ENCODE assay signal across 10 mouse cellular contexts in the genomic region with DNA sequence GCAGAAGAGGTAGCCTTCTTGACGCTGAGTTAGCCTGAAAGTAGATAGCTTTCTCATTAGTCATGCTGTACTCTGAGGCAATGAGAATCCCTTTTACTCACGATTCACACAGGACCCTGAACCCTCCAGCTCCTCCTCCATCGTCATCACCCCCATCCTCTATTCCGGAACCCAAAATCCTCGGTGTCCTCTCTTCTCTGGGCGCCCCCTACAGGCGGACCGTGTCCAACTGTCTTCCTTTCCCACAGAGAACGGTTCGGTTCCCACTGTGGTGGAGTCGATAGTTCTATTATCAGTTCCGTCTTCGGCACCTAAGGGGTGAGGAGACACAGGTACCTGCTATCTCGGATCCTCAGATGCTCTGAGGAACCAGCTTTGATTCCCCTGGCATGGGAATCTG.
DNase-seq lines count a peak whose midpoint lies in the region; ATAC-seq and TF ChIP-seq lines count a peak whose summit lies in the region.
"Had no signal": no experiment of that assay in that cellular context is flagged by ENCODE, and none has a peak within 500 bp of the region (broad histone marks: within the 10 kb centered on the region; RNA-seq: fewer than 3 reads in every experiment).

No protein-coding gene starts in this region.

- H3K9ac ChIP-seq in forebrain, embryonic 13.5 days: no peak overlapping the region
- H3K9ac ChIP-seq in midbrain, embryonic 16.5 days (ENCODE audit: low read depth, low read length): no peak overlapping the region
- H3K9ac ChIP-seq: forebrain, postnatal 0 days had no signal

- H3K27ac ChIP-seq in heart, embryonic 10.5 days: no peak overlapping the region
- no peak overlapping the region for H3K27ac ChIP-seq in spleen, adult 2 months (ENCODE audit: insufficient read depth, low read length)
- H3K27ac ChIP-seq in forebrain, embryonic 13.5 days: no peak overlapping the region
- H3K27ac ChIP-seq in midbrain, embryonic 16.5 days (ENCODE audit: low read length): no peak overlapping the region

- ATAC-seq in forebrain, embryonic 13.5 days: no peak
- ATAC-seq in midbrain, embryonic 16.5 days: no peak
- ATAC-seq: forebrain, postnatal 0 days had no signal

- no peaks in the 10 kb centered on the region for H3K36me3 ChIP-seq in heart, embryonic 10.5 days
- no peaks in the 10 kb centered on the region for H3K36me3 ChIP-seq in spleen, adult 2 months (ENCODE audit: control insufficient read depth, insufficient read depth, low read length)
- no peaks in the 10 kb centered on the region for H3K36me3 ChIP-seq in forebrain, embryonic 13.5 days (ENCODE audit: poor library complexity, severe bottlenecking)
- no peaks in the 10 kb centered on the region for H3K36me3 ChIP-seq in midbrain, embryonic 16.5 days (ENCODE audit: control insufficient read depth, insufficient read depth, low read length)

- no peaks in the 10 kb centered on the region for H3K27me3 ChIP-seq in heart, embryonic 10.5 days (ENCODE audit: insufficient read depth, poor library complexity, severe bottlenecking)
- no peaks in the 10 kb centered on the region; the same call in 1 of the 2 replicates for H3K27me3 ChIP-seq in spleen, adult 2 months (ENCODE audit: control insufficient read depth, insufficient read depth, low read length)
- no peaks in the 10 kb centered on the region for H3K27me3 ChIP-seq in forebrain, embryonic 13.5 days
- no peaks in the 10 kb centered on the region for H3K27me3 ChIP-seq in midbrain, embryonic 16.5 days (ENCODE audit: control insufficient read depth, insufficient read depth, low read depth, low read length)

- H3K4me1 ChIP-seq in heart, embryonic 10.5 days: peaks cover 5% of the 10 kb centered on the region; the same call in 1 of the 2 replicates
- H3K4me1 ChIP-seq in spleen, adult 2 months (ENCODE audit: control insufficient read depth, insufficient read depth, insufficient read length): no peaks in the 10 kb centered on the region
- no peaks in the 10 kb centered on the region for H3K4me1 ChIP-seq in forebrain, embryonic 13.5 days
- no peaks in the 10 kb centered on the region for H3K4me1 ChIP-seq in midbrain, embryonic 16.5 days (ENCODE audit: control insufficient read depth, insufficient read depth, low read length)

- DNase-seq in heart, embryonic 10.5 days (ENCODE audit: low spot score): peak; percentile 36
- no peak for DNase-seq in heart, postnatal 10 days
- peak; percentile 68 for DNase-seq in CD4-positive, CD25-positive, alpha-beta regulatory T cell, adult 2 months (ENCODE audit: low read depth, low spot score)
- peak; percentile 8 for DNase-seq in c-Kit-positive CD71-positive TER-119-negative erythroid progenitor cells, embryonic 14.5 days (ENCODE audit: low read depth)
- DNase-seq in spleen, adult 2 months (ENCODE audit: low read depth in 1 of 2, low spot score in 2 of 2): peak in 1 of 2 experiments; percentile 13
- no peak for DNase-seq in urinary bladder, postnatal 36 days (ENCODE audit: low spot score in 2 of 2)
- DNase-seq: forebrain, postnatal 0 days had no signal

- intact Hi-C loops in heart, postnatal 10 days (cut with DNase I): no loop called here

- 47% methylated on average over 14 of the region's 14 CpGs for WGBS in heart, embryonic 10.5 days
- WGBS in spleen, adult 2 months: 63% methylated on average over 14 of the region's 14 CpGs
- WGBS in forebrain, embryonic 13.5 days: 68% methylated on average over 14 of the region's 14 CpGs
- 67% methylated on average over 14 of the region's 14 CpGs for WGBS in midbrain, embryonic 16.5 days

- H3K9me3 ChIP-seq in heart, embryonic 10.5 days: no peaks in the 10 kb centered on the region
- H3K9me3 ChIP-seq in forebrain, embryonic 13.5 days (replicated peaks): no peaks in the 10 kb centered on the region
- H3K9me3 ChIP-seq in midbrain, embryonic 16.5 days (replicated peaks; ENCODE audit: control insufficient read depth, low read length, poor library complexity, severe bottlenecking): no peaks in the 10 kb centered on the region
- H3K9me3 ChIP-seq: megakaryocyte, embryonic 14.5 days had no signal

- no peak overlapping the region for H3K4me2 ChIP-seq in forebrain, embryonic 13.5 days
- no peak overlapping the region for H3K4me2 ChIP-seq in midbrain, embryonic 16.5 days (ENCODE audit: low read length)

- no peak overlapping the region for H3K4me3 ChIP-seq in heart, embryonic 10.5 days
- H3K4me3 ChIP-seq in spleen, adult 2 months (ENCODE audit: extremely low read depth, insufficient read depth, insufficient read length): no peak overlapping the region
- no peak overlapping the region for H3K4me3 ChIP-seq in forebrain, embryonic 13.5 days
- no peak overlapping the region for H3K4me3 ChIP-seq in midbrain, embryonic 16.5 days (ENCODE audit: low read depth, low read length)
- H3K4me3 ChIP-seq: megakaryocyte, embryonic 14.5 days had no signal

- no peak for TF ChIP-seq POLR2A in spleen, adult 2 months (IDR thresholded peaks at IDR 0.05; ENCODE audit: low read depth, low read length)

- peak; percentile 45; the same call in 1 of the 2 replicates for TF ChIP-seq CTCF in spleen, adult 2 months (IDR thresholded peaks at IDR 0.05; ENCODE audit: extremely low read depth, insufficient read depth, insufficient read length, insufficient replicate concordance)

Comparison
In these comparisons a context has a peak if more than half of its experiments do, and no peak if none do; other contexts are left out.
1. DNase-seq: peak in heart, embryonic 10.5 days (single experiment), CD4-positive, CD25-positive, alpha-beta regulatory T cell, adult 2 months (single experiment) and c-Kit-positive CD71-positive TER-119-negative erythroid progenitor cells, embryonic 14.5 days (single experiment); none in heart, postnatal 10 days (0 of 2) and urinary bladder, postnatal 36 days (0 of 2).